Mouse (Mus musculus): Measurements from ENCODE around the gene Cep57l1.
A peak's percentile ranks its signal among the peaks of the same experiment; 100 is the strongest.
"Not testable (repeated sequence)": the region's sequence is repeated elsewhere in the genome, so short reads cannot be mapped to it uniquely, and the experiment has no call there.

Gene Cep57l1

DNA sequence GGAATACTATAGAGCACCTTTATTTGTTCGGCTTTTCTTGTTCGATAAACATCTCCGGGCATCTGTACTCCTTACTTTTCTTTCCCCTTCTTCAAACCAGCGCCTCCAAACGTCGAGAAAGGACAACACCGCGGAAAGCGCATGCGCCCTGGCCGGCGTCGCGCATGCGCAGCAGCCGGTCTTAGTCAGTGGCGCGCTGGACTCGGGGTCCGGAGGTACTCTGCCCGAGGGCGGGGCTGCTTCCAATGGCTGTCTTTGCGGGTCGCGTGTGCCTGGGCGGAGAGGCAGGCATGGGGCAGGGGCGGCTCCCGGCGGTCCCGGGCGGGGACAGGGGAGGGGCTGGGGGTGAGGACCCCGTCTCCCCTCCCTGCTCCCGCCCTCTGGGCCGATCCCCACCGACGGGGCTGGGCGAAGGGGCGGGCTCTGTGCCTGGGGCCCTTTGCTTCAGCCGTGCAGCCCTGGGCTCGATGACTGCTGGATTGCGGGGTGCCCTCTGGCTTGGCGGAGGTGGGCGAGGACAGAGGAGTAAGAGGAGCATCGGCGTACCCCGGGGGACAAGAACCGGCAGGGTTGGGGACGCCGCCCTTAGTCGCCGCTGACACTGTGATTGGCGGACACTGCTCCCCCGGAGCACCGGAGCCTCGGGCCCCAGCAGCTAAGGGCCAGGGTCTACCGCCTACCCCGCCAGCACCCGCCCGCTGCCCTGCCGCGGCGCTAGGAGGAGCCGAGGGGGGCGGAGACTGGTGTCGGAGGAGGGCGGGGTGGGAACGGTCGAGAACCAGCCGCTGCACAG, at the start of gene Cep57l1, which contains the start of gene Sesn1:
Gene Cep57l1 (minus strand): TSS at position 101 of the 793 bp plus-strand sequence.
Gene Sesn1 (plus strand): TSS at position 165 of the 793 bp plus-strand sequence.
- peak; percentile 64 to 79 for DNase-seq (ENCODE audit: low read depth in 1 of 2, low spot score in 2 of 2)

- DNase-seq (ENCODE audit: low read depth in 1 of 2, low spot score in 2 of 2), result no peak
These were observed 39.0 kb upstream of the Cep57l1 start for GRCm38 (mm10) chr10:41848721-41849120.

DNA sequence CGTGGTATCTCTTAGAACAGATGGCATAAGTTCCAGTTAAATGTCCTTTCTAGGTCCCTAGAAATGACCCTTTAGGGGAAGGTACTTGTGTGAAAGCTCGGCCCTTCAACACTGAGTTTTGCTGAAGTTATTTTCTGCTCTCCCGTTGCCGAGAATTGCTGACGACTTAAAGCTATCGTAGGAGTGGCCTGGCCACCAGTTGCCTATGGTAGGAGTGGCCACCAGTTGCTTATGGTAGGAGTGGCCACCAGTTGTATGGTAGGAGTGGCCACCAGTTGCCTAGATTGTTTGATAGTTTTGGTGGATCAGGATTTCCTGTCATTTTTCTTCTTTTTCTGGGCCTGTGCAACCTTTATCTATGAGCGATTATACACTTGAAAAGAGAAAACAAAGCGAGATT, 38.1 kb upstream of the Cep57l1 start:
- DNase-seq (ENCODE audit: low read depth in 1 of 2, low spot score in 2 of 2), result no peak

DNA sequence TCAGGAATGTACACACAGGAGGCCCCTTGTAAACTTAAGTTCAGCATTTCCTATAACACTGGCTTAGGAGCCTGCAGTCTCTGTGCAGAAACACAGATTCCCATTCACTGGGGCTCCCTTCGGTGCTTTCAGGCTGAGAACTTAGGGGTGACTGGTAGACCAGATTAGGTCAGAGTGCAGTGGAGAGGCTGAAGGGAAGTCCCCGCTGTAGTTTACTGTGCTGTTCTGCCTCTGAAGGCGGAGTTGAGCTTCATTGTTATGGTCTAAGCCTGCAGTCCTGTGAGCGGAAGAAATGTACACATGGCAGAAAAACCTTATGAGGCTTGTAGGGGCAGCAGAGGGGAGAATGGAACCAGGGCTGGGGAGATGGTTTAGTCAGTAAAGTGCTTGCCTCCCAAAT, 29.2 kb upstream of the Cep57l1 start:
- DNase-seq (ENCODE audit: low read depth in 1 of 2, low spot score in 2 of 2), result no peak

- no peak for DNase-seq (ENCODE audit: low read depth in 1 of 2, low spot score in 2 of 2)
These were observed 24.5 kb upstream of the Cep57l1 start for GRCm38 (mm10) chr10:41834131-41834530.

DNA sequence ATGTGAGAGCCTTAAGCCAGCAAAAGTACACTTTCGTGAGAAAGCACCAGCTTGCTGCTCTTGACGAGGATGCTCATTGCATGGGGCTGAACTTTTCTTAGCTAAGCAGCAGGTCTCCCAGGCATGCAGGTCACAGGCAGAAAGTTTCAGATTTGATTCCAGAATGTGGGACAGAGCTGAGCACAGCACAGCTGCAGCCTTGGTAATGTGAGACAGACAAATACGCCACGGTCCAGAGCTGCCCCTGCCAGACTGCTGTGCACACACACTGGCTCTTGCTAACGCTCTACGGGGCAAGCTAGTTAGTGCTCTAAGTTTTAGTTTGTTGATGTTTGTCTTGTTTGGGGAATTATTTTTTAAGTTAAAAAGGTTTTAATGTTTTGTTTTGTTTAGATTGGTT, 22.5 kb upstream of the Cep57l1 start:
- DNase-seq (ENCODE audit: low read depth in 1 of 2, low spot score in 2 of 2), result no peak

DNA sequence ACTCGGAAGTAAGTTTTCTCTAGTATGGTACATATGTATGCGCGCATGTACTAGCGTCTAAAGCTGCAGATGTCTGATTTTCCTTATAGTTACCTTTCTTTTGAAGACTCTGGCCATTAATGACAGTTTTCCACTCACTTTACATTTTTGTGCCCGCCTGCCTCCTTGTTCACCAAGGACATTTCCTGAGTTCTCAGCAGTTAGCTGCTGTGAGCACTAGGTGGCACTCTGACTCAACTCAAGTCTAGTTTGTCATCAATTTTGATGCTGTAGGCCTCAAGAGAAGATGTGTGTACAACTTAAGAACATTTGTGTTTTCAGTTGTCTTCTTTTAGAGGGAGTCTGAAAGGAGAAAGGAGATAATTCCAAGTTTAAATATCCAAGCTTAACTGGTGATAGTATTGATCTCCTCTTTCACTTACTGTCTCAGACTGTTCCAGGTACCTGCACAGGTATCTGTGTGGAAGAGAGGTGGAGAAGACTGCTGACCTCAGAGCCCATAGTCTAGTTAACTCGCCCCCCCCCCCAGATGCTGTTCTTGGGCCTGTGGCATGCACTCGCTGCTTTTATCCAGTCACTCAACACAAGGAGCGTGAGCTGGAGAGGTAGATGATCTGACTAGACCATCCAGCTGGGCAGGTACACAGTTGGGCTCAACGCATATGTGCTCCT, 21.3 kb upstream of the Cep57l1 start:
- DNase-seq (ENCODE audit: low read depth in 1 of 2, low spot score in 2 of 2), result peak in 1 of 2 experiments; percentile 32

GRCm38 (mm10) chr10:41830445-41830844, 20.8 kb upstream of the Cep57l1 start:
- no peak for DNase-seq (ENCODE audit: low read depth in 1 of 2, low spot score in 2 of 2)

- no peak for DNase-seq (ENCODE audit: low read depth in 1 of 2, low spot score in 2 of 2)
These were observed 20.3 kb upstream of the Cep57l1 start for GRCm38 (mm10) chr10:41829980-41830379.

GRCm38 (mm10) chr10:41829191-41829590, 19.5 kb upstream of the Cep57l1 start:
- no peak for DNase-seq (ENCODE audit: low read depth in 1 of 2, low spot score in 2 of 2)

DNA sequence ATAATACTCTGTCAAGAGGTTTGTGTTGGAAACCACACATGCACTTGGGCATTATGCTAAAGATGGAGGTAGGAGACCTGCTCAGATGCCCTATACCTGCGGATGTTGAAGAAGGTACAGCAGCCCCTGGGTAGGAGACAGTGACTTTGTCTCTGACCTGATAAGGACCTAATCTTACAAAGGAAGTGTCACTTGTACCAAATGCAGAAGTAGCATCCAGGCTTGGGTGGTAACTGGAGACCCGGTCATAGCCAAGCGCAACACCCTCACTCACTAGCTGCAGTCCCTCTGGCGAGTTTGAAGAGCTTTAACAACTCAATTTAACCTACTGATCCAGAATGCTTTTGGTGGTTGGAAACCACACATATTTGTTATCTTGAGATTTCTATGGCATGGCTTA, 18.1 kb upstream of the Cep57l1 start:
- no peak for DNase-seq (ENCODE audit: low read depth in 1 of 2, low spot score in 2 of 2)

DNA sequence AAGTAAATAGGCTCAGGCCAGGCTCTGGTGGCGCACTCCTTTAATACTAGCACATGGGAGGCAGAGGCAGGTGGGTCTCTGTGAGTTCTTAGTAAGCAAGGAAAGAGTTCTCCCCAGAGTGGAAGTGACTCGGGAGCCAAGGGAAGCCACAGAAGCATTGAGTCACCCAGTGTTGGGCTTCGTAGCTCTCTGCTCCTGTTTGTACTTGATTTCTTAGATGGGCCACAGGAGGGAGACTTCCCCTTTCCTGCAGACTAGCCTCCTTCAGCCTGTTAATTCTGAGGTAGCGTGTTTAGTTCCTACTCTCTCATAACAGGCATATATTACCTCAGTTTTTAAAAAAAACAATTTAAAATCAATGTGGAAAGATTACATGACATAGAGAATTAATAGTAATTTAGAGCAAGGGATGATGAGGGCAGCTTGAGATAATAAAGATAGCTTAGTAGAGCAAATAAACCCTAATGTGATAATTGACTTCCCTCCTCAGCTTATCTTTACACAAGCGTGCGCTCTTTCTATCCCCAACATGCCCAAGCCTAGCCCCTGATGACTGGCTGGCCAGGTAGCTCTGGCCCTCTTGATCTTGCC, 16.9 kb upstream of the Cep57l1 start:
- DNase-seq (ENCODE audit: low read depth in 1 of 2, low spot score in 2 of 2), result no peak

- no peak for DNase-seq (ENCODE audit: low read depth in 1 of 2, low spot score in 2 of 2)
These were observed 16.3 kb upstream of the Cep57l1 start for GRCm38 (mm10) chr10:41825996-41826395.

DNA sequence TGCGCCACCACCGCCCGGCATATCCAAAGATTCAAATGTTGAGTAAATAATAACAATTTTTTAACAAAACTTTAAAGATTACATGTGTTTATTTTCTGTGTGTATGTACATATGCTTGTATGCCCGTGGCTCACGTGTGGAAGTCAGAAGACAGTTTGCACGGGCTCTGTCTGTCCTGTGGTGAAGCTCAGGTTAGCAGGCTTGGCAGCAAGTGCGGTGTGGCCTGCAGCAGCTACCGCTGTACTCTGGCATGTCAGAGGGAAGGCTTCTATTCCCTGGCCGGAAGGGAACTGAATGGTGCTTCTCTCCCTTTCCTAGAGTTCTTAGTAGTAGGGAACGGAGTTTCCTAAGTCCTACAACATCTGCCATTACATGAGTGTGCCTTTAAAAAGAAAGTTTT, 15.4 kb upstream of the Cep57l1 start:
- DNase-seq (ENCODE audit: low read depth in 1 of 2, low spot score in 2 of 2), result no peak

DNA sequence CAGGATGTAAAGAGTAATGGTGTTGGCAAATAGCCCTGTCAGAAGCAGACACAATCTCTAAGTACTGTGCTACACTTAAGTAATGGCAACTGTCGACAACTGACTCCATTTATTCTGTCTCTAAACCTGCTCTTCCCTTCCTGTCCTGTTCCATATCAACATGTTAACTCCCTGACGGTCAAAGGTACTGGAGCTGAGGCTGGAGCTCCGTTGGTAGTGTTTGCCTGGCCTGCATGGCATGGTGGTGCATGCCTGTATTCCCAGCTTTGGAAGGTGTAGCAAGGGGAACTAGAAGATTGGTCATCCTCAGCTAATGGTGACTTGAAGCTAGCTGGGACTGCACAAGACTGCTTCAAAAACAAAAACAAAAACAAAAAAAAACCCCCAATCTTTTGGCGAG, 14.2 kb upstream of the Cep57l1 start:
- DNase-seq (ENCODE audit: low read depth in 1 of 2, low spot score in 2 of 2), result no peak

DNA sequence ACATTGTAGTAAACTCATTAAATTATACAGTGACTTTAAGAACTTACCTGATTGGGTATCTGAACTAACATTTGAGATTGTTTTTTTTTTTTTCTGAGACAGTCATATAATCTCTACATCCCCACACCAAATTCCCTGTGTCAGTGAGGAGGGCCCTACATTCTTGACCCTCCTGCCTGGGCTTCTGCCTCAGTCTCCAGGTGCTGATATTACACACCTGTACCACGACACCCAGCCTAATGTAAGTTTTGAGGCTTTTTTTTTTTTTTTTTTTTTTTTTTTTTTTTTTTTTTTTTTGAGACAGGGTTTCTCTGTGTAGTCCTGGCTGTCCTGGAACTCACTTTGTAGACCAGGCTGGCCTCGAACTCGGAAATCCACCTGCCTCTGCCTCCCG, 13.6 kb upstream of the Cep57l1 start:
- not testable (repeated sequence) for DNase-seq (ENCODE audit: low read depth in 1 of 2, low spot score in 2 of 2)

- no peak for DNase-seq (ENCODE audit: low read depth in 1 of 2, low spot score in 2 of 2)
These were observed 13.1 kb upstream of the Cep57l1 start for GRCm38 (mm10) chr10:41822573-41823281.

DNA sequence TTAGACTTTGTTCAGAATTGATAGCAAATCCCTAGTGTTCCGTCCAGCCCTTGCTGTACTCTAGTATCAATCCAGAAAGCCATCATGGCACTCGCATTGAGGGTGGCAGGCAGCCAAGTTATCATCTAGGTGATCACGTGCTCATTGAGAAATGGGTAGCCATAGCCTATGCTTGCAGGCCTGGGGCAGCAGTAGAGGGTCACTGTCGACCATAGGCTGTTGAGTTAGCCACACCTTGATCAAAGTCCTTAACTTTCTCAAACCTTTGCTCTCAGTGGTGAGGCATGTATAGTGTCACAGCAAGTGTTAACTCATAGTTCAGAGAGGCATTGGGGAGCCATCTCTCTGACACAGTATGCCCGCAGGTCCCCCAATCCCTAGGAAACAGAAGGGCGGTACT, 11.5 kb upstream of the Cep57l1 start:
- no peak for DNase-seq (ENCODE audit: low read depth in 1 of 2, low spot score in 2 of 2)

GRCm38 (mm10) chr10:41820401-41820800, 10.7 kb upstream of the Cep57l1 start:
- DNase-seq (ENCODE audit: low read depth in 1 of 2, low spot score in 2 of 2), result no peak

DNA sequence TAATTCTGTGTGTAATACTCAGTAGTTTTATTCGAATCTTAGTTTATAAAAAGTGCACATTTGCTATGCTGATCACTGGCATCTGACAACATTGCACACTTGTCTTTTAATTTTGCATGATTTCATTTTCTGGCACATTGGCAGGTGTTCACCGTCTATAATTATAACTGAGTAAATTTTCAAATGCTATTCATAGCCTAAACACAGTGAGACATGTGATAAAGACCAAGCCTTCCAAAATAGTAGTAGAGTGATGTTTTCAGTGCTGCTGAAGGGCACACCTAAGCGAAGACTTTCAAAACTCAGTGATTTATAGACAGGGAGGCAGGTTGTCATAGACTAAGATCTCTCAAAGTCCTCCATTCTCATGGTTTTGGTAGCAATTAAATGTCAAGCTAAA, 9.6 kb upstream of the Cep57l1 start:
- DNase-seq (ENCODE audit: low read depth in 1 of 2, low spot score in 2 of 2), result no peak

DNA sequence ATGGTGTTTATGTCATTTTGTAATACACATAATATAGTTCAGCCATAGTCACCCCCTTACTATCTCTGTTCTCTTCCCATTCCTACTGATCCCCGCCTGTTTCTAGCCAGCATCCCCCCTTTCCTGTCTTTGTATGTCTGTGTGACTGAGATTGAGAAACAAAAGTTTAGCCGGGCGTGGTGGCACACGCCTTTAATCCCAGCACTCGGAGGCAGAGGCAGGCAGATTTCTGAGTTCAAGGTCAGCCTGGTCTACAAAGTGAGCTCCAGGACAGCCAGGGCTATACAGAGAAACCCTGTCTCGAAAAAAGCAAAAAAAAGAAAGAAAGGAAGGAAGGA, 9.0 kb upstream of the Cep57l1 start:
- DNase-seq (ENCODE audit: low read depth in 1 of 2, low spot score in 2 of 2), result not testable (repeated sequence)
